Mouse (Mus musculus) cortical plate, adult 2 months (tissue): ENCODE results near the gene Pttg1ip.

ENCODE experiments used
- CTCF ChIP-seq: fragments of 200-500 bp; IDR thresholded peaks from 2 replicates; pipeline ENCODE4 v1.5.1; 2011; ENCODE audit warnings: mild to moderate bottlenecking, control low read depth, low read length; ENCODE audit not compliant: insufficient read depth; ENCODE audit errors: extremely low read depth
- POLR2A ChIP-seq: fragments of 200-500 bp; IDR thresholded peaks from 2 replicates; pipeline ENCODE4 v1.6.1; 2011; ENCODE audit warnings: mild to moderate bottlenecking, low read length, control low read depth; ENCODE audit not compliant: insufficient read depth; ENCODE audit errors: extremely low read depth

- TF ChIP-seq POLR2A (no peak), CTCF (no peak)
These were observed 61.6 kb downstream of the Pttg1ip start for GRCm38 (mm10) chr10:77643160-77643559.
